Mouse (Mus musculus) ovary, postnatal 14 days (tissue): Measurements from ENCODE around the gene Rangap1.

ENCODE experiments used
- DNase-seq: peaks from one replicate; pipeline ENCODE4 v3.0.0; 2022; ENCODE audit warnings: low spot score

Gene Rangap1

GRCm38 (mm10) chr15:81694891-81695290 is 50.4 kb downstream of the Rangap1 start:
- no peak for DNase-seq

- DNase-seq, result peak; percentile 77
Observed at GRCm38 (mm10) chr15:81693967-81694881, 51.1 kb downstream of the Rangap1 start.

- DNase-seq, result peak; percentile 13
Observed at GRCm38 (mm10) chr15:81693366-81693966, 51.9 kb downstream of the Rangap1 start.

GRCm38 (mm10) chr15:81680301-81680805 is 65.0 kb downstream of the Rangap1 start:
- no peak for DNase-seq

- no peak for DNase-seq
Observed at GRCm38 (mm10) chr15:81676637-81677036, 68.7 kb downstream of the Rangap1 start.

GRCm38 (mm10) chr15:81670231-81670640 is 75.1 kb downstream of the Rangap1 start:
- peak; percentile 38 for DNase-seq

GRCm38 (mm10) chr15:81666957-81667356 is 78.4 kb downstream of the Rangap1 start:
- DNase-seq, result no peak

GRCm38 (mm10) chr15:81663697-81664561 is 81.4 kb downstream of the Rangap1 start, which contains the start of gene L3mbtl2:
Gene L3mbtl2, plus strand, starts transcription at chr15:81663889.
- DNase-seq, result peak; percentile 82

GRCm38 (mm10) chr15:81663281-81663680 is 82.0 kb downstream of the Rangap1 start:
- DNase-seq, result no peak

GRCm38 (mm10) chr15:81661701-81662100 is 83.6 kb downstream of the Rangap1 start:
- no peak for DNase-seq
